Mouse (Mus musculus): ENCODE results near the gene Gm9857. TPM values are rescaled to one million over a fixed set of nuclear protein-coding genes. Genes with fewer than 3 reads are reported as not detected.

The Gm9857 gene
- polyA plus RNA-seq, 1 experiment from 2014 or later: not detected

DNA sequence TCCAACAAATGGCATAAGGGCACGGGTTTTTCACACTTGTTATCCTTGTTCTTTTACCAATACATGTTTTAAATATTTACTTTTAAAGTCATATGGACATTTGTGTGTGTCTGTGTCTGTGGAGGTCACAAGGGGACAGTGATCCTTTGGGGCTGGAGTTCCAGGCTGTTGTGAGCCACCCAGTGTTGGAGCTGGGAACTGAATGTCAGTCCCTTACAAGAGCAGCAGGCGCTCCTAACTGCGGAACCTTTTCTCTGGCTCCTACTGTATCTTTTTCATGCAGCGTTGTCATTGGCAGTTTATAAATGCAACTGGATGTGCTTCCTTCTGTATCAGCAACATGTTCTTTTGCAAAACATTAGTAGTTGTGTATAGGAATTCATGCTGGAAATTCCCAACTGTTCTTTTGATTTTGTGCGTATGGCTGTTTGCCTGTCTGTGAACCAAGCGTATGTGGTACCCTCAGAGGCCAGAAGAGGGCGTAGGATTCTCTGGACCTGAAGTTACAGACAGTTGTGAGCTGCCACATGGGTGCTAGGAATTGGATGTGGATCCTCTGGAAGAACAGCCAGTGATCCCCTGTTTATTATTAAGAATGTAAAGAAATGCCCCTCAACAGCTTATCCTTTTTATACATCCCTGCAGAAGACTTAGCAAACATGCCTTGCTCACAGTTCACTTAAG is 24.3 kb upstream of the Gm9857 start:
- no peaks in the 10 kb centered on the region for H3K27me3 ChIP-seq (replicated peaks; ENCODE audit: control insufficient read depth, insufficient read depth, low read length)
- 74% methylated on average over 7 of the region's 7 CpGs for WGBS
- no peak overlapping the region for H3K4me2 ChIP-seq (ENCODE audit: low read depth, low read length)
- H3K27ac ChIP-seq (ENCODE audit: low read length): no peak overlapping the region
- H3K36me3 ChIP-seq (ENCODE audit: control insufficient read depth, insufficient read depth, low read length): no peaks in the 10 kb centered on the region
- peaks cover 4% of the 10 kb centered on the region; the same call in 1 of the 2 replicates for H3K4me1 ChIP-seq (ENCODE audit: control insufficient read depth, insufficient read depth, low read length)
- H3K4me3 ChIP-seq (ENCODE audit: low read length): no peak overlapping the region
- H3K9me3 ChIP-seq (ENCODE audit: control insufficient read depth, low read length): no peaks in the 10 kb centered on the region
- H3K9ac ChIP-seq (ENCODE audit: low read depth, low read length): no peak overlapping the region
- ATAC-seq: no peak

DNA sequence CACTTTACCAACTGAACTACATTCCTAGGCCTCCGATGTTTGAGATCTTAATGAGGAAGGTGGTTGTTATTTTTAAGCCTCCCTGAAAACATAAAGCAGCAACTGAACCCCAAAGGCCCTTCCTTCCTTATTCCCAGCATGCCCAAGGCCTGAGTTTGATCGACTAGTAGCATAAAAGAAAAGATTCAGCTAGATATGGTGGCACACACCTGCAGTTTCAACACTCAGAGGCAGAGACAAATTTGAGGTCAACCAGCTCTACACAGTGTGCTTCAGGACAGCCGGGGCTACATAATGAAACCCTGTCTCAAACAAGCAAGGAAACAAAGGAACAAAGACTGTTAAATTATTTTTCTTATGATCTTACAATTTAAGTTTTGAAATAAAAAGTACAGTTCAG is 23.5 kb upstream of the Gm9857 start:
- 84% methylated on average over 3 of the region's 3 CpGs for WGBS
- ATAC-seq: no peak

DNA sequence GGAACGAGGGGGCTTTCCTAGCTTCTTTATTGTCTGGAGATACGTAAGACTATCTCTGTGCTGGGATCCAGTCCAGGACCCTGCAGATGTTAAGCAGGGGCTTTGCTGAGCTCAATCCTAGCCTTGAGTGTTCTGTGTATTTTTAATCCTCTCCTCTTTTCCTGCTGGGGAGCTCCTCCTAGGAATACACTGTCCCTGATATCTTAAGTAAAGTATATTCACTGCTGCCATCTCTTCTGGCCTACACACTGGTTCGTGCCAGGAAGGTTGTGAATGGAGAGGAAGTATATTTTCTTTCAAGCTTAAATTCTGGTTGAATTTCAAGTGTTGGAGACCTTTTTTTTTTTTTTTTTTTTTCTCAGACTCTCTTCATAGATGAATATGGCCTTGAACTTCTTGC is 23.0 kb upstream of the Gm9857 start:
- 71% methylated on average over 3 of the region's 3 CpGs for WGBS
- Histone ChIP-seq H3K27ac (ENCODE audit: low read length) (no peak overlapping the region), H3K36me3 (ENCODE audit: control insufficient read depth, insufficient read depth, low read length) (no peaks in the 10 kb centered on the region), H3K9me3 (ENCODE audit: control insufficient read depth, low read length) (no peaks in the 10 kb centered on the region), H3K27me3 (replicated peaks; ENCODE audit: control insufficient read depth, insufficient read depth, low read length) (no peaks in the 10 kb centered on the region), H3K9ac (ENCODE audit: low read depth, low read length) (no peak overlapping the region), H3K4me3 (ENCODE audit: low read length) (no peak overlapping the region), H3K4me1 (ENCODE audit: control insufficient read depth, insufficient read depth, low read length) (peaks cover 4% of the 10 kb centered on the region; the same call in 1 of the 2 replicates), H3K4me2 (ENCODE audit: low read depth, low read length) (no peak overlapping the region)
- no peak for ATAC-seq

More for the DNA sequence above, 23.5 kb upstream of the Gm9857 start:
- Histone ChIP-seq H3K27me3 (replicated peaks; ENCODE audit: control insufficient read depth, insufficient read depth, low read length) (no peaks in the 10 kb centered on the region), H3K4me1 (ENCODE audit: control insufficient read depth, insufficient read depth, low read length) (peaks cover 4% of the 10 kb centered on the region; the same call in 1 of the 2 replicates), H3K9me3 (ENCODE audit: control insufficient read depth, low read length) (no peaks in the 10 kb centered on the region), H3K27ac (ENCODE audit: low read length) (no peak overlapping the region), H3K4me2 (ENCODE audit: low read depth, low read length) (no peak overlapping the region), H3K9ac (ENCODE audit: low read depth, low read length) (no peak overlapping the region), H3K36me3 (ENCODE audit: control insufficient read depth, insufficient read depth, low read length) (no peaks in the 10 kb centered on the region), H3K4me3 (ENCODE audit: low read length) (no peak overlapping the region)

DNA sequence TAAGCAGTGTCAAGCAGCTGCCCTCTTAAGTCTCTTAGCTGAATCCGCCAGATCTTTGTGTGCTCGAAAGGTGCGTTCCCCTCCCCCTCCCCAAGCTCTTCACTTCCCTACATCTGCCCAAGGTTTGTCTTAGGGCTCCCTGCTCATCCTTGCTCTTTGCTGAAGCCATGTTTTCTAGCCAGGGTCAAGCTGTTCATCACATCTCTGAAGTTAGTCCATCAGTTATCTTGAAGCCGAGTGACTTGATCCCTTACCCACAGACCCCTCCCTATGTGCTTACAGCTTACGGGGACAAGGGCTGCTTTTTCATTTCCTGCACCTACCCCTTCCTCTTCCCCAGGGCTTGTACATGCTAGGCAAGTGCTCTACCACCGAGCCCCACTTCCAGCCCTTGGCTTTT is 21.4 kb upstream of the Gm9857 start:
- Histone ChIP-seq H3K4me2 (ENCODE audit: low read depth, low read length) (no peak overlapping the region), H3K9ac (ENCODE audit: low read depth, low read length) (no peak overlapping the region), H3K27ac (ENCODE audit: low read length) (no peak overlapping the region), H3K9me3 (ENCODE audit: control insufficient read depth, low read length) (no peaks in the 10 kb centered on the region), H3K4me1 (ENCODE audit: control insufficient read depth, insufficient read depth, low read length) (peaks cover 4% of the 10 kb centered on the region; the same call in 1 of the 2 replicates), H3K27me3 (replicated peaks; ENCODE audit: control insufficient read depth, insufficient read depth, low read length) (no peaks in the 10 kb centered on the region), H3K36me3 (ENCODE audit: control insufficient read depth, insufficient read depth, low read length) (no peaks in the 10 kb centered on the region), H3K4me3 (ENCODE audit: low read length) (no peak overlapping the region)
- no peak for ATAC-seq
- 45% methylated on average over 6 of the region's 6 CpGs for WGBS

DNA sequence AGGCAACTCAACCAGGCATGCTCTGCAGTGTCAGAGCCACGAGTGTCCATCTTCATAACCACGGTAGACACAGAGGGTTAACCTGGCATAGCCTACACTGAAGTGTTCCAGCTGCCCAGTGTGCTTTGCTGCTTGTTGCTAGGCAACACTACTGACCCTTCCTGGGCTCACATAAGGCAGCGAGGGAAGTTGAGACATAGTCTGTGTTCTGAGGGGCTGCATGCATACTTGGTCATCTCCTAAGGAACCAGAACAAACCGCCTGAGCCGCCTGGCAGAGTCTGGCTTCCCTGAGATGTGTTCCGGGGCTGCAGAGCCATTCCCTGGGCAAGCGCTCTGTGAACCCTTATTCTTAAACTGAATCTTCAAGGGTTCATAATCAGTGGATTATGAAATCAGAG is 21.0 kb upstream of the Gm9857 start:
- Histone ChIP-seq H3K27me3 (replicated peaks; ENCODE audit: control insufficient read depth, insufficient read depth, low read length) (no peaks in the 10 kb centered on the region), H3K27ac (ENCODE audit: low read length) (no peak overlapping the region), H3K4me1 (ENCODE audit: control insufficient read depth, insufficient read depth, low read length) (peaks cover 4% of the 10 kb centered on the region; the same call in 1 of the 2 replicates), H3K4me3 (ENCODE audit: low read length) (no peak overlapping the region), H3K4me2 (ENCODE audit: low read depth, low read length) (no peak overlapping the region), H3K9ac (ENCODE audit: low read depth, low read length) (no peak overlapping the region), H3K36me3 (ENCODE audit: control insufficient read depth, insufficient read depth, low read length) (no peaks in the 10 kb centered on the region), H3K9me3 (ENCODE audit: control insufficient read depth, low read length) (no peaks in the 10 kb centered on the region)
- WGBS: 41% methylated on average over 7 of the region's 7 CpGs
- no peak for ATAC-seq

DNA sequence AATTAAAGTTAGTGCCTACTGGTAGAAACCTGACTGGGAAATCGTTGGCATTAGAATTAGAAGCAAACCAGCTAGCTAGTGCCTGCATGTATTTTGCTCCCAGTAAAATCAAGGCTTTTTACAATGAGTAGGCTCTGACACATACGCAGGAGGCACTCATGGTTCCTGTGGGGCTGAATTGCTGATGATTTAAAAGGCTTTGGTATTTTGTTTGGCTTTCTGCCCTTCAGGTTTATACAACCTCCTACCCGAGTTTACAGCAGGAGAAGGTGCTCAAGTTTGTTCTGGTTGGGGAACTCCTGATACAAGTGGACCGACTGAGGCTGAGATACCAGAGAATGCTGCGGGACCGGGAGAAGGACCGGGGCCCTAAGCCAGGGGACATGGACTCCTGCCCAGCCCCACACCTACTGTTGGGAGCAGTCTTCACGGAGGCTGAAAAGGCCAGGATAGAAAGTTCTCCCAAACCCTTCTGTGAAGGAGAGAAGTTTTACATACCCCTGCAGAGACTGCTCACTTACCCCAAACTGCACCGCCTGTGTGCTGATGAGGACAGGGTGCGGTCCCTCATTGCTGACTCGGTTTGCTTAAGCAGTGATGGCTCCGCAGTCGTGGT is 19.5 kb upstream of the Gm9857 start:
- Histone ChIP-seq H3K36me3 (ENCODE audit: control insufficient read depth, insufficient read depth, low read length) (no peaks in the 10 kb centered on the region), H3K9ac (ENCODE audit: low read depth, low read length) (no peak overlapping the region), H3K27me3 (replicated peaks; ENCODE audit: control insufficient read depth, insufficient read depth, low read length) (no peaks in the 10 kb centered on the region), H3K4me3 (ENCODE audit: low read length) (no peak overlapping the region), H3K4me2 (ENCODE audit: low read depth, low read length) (no peak overlapping the region), H3K4me1 (ENCODE audit: control insufficient read depth, insufficient read depth, low read length) (peaks cover 4% of the 10 kb centered on the region; the same call in 1 of the 2 replicates), H3K27ac (ENCODE audit: low read length) (no peak overlapping the region), H3K9me3 (ENCODE audit: control insufficient read depth, low read length) (no peaks in the 10 kb centered on the region)
- no peak for ATAC-seq
- WGBS: 62% methylated on average over 13 of the region's 13 CpGs

DNA sequence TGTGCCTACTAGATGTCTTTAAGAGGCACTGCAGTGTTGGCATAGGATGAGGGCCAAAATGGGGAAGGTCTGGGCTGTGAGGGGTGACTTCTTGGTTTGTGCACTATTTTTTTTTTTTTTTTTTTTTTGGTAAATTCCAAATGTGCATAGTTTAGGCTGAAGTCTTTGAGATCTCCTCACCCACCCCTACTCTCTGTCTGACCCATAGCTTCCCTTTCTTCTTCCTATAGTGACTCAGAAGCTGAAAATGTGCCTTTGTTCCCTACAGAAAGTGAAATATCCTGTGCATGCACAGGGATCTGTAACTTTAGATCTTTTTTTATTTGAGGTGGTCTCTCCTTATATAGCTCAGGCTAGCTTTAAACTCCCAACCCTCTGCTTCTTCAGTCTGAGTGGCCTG is 17.7 kb upstream of the Gm9857 start:
- no peak for ATAC-seq
- peaks cover 4% of the 10 kb centered on the region; the same call in 1 of the 2 replicates for H3K4me1 ChIP-seq (ENCODE audit: control insufficient read depth, insufficient read depth, low read length)
- H3K9me3 ChIP-seq (ENCODE audit: control insufficient read depth, low read length): no peaks in the 10 kb centered on the region
- H3K9ac ChIP-seq (ENCODE audit: low read depth, low read length): no peak overlapping the region
- no peak overlapping the region for H3K27ac ChIP-seq (ENCODE audit: low read length)
- H3K36me3 ChIP-seq (ENCODE audit: control insufficient read depth, insufficient read depth, low read length): no peaks in the 10 kb centered on the region
- H3K4me2 ChIP-seq (ENCODE audit: low read depth, low read length): no peak overlapping the region
- no peak overlapping the region for H3K4me3 ChIP-seq (ENCODE audit: low read length)
- no peaks in the 10 kb centered on the region for H3K27me3 ChIP-seq (replicated peaks; ENCODE audit: control insufficient read depth, insufficient read depth, low read length)

DNA sequence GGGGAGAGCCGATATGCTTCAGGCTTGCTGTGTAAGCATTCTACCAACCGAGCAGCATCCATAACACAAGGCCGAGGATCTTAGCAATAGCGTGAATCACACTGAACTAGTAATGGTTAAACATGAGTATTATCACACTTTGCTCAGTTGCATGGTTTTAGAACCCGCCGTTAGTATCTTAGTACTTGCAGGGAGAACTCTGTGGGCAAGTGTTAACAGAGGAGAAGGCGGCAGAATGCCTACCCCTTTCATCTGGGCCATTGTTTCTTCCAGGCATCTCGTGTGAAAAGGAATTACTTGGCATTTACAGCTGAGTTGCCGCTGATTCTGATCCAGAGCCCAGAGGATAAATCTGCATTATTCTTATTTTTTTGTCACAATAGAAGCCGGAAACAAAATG is 751 bp upstream of the Gm9857 start:
- Histone ChIP-seq H3K9me3 (ENCODE audit: control insufficient read depth, low read length) (no peaks in the 10 kb centered on the region), H3K9ac (ENCODE audit: low read depth, low read length) (no peak overlapping the region), H3K4me3 (ENCODE audit: low read length) (no peak overlapping the region), H3K4me2 (ENCODE audit: low read depth, low read length) (no peak overlapping the region), H3K27me3 (replicated peaks; ENCODE audit: control insufficient read depth, insufficient read depth, low read length) (no peaks in the 10 kb centered on the region), H3K36me3 (ENCODE audit: control insufficient read depth, insufficient read depth, low read length) (no peaks in the 10 kb centered on the region), H3K27ac (ENCODE audit: low read length) (no peak overlapping the region), H3K4me1 (ENCODE audit: control insufficient read depth, insufficient read depth, low read length) (no peaks in the 10 kb centered on the region)
- no peak for ATAC-seq
- 86% methylated on average over 10 of the region's 10 CpGs for WGBS

DNA sequence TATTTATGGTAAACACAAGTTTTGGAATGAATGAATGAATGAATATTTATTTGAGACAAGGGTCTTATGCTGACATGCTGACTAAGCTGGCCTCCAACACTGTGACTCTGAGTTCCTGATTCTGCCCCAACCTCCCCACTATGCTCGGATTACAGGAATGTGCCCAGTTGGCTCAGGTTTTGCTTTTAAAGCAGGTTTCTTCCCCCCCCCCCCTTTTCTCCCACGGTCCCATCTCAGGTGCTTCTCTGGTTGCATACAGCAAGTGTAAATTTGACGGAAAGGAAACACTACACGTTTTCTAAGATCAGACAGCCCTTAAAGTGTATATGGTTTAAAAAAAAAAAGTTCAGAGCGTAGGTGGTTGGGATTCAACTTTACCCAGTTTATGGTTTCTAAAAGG is 672 bp downstream of the Gm9857 start, which contains the start of gene Henmt1:
Gene Henmt1 (plus strand): TSS at position 301 of the 400 bp plus-strand sequence.
- Histone ChIP-seq H3K4me2 (ENCODE audit: low read depth, low read length) (peak within 1 kb of the TSS; percentile 65), H3K4me3 (ENCODE audit: low read length) (peak within 1 kb of the TSS; percentile 44), H3K27me3 (replicated peaks; ENCODE audit: control insufficient read depth, insufficient read depth, low read length) (no peaks in the 10 kb centered on the region), H3K9me3 (ENCODE audit: control insufficient read depth, low read length) (no peaks in the 10 kb centered on the region), H3K4me1 (ENCODE audit: control insufficient read depth, insufficient read depth, low read length) (no peaks in the 10 kb centered on the region), H3K9ac (ENCODE audit: low read depth, low read length) (peak within 1 kb of the TSS; percentile 57), H3K36me3 (ENCODE audit: control insufficient read depth, insufficient read depth, low read length) (no peaks in the 10 kb centered on the region), H3K27ac (ENCODE audit: low read length) (no peak within 1 kb of the TSS)
- 84% methylated on average over 5 of the region's 5 CpGs for WGBS
- no peak for ATAC-seq

Data from intestine, embryonic 16.5 days (tissue).